Mouse (Mus musculus): ENCODE measurements around the gene Tnfrsf21. TPM values are rescaled to one million over a fixed set of nuclear protein-coding genes. Genes with fewer than 3 reads are reported as not detected.

Gene Tnfrsf21
- polyA plus RNA-seq, 1 experiment, result 26.3 TPM

GRCm38 (mm10) chr17:43074391-43074790 lies 58.0 kb downstream of the Tnfrsf21 start:
- H3K27me3 ChIP-seq (ENCODE audit: control insufficient read depth, insufficient read depth, low read length), result no peaks in the 10 kb centered on the region
- DNase-seq (ENCODE audit: low read depth in 1 of 2, low spot score in 2 of 2), result no peak
- TF ChIP-seq CTCF (IDR thresholded peaks at IDR 0.05; ENCODE audit: extremely low read depth, insufficient read depth, insufficient read length, insufficient replicate concordance) (no peak), POLR2A (IDR thresholded peaks at IDR 0.05; ENCODE audit: low read depth, low read length) (no peak)
- no peak overlapping the region for H3K27ac ChIP-seq (ENCODE audit: insufficient read depth, low read length)
- H3K4me3 ChIP-seq (ENCODE audit: extremely low read depth, insufficient read depth, insufficient read length), result no peak overlapping the region
- no peaks in the 10 kb centered on the region for H3K36me3 ChIP-seq (ENCODE audit: control insufficient read depth, insufficient read depth, low read length)
- WGBS, result 92% methylated on average over 5 of the region's 5 CpGs
- H3K4me1 ChIP-seq (ENCODE audit: control insufficient read depth, insufficient read depth, insufficient read length), result no peaks in the 10 kb centered on the region

GRCm38 (mm10) chr17:43075100-43075499 lies 58.7 kb downstream of the Tnfrsf21 start:
- TF ChIP-seq CTCF (IDR thresholded peaks at IDR 0.05; ENCODE audit: extremely low read depth, insufficient read depth, insufficient read length, insufficient replicate concordance) (no peak), POLR2A (IDR thresholded peaks at IDR 0.05; ENCODE audit: low read depth, low read length) (no peak)
- H3K27me3 ChIP-seq (ENCODE audit: control insufficient read depth, insufficient read depth, low read length), result no peaks in the 10 kb centered on the region
- no peak overlapping the region for H3K4me3 ChIP-seq (ENCODE audit: extremely low read depth, insufficient read depth, insufficient read length)
- 93% methylated on average over 8 of the region's 8 CpGs for WGBS
- no peak overlapping the region for H3K27ac ChIP-seq (ENCODE audit: insufficient read depth, low read length)
- no peak for DNase-seq (ENCODE audit: low read depth in 1 of 2, low spot score in 2 of 2)
- H3K4me1 ChIP-seq (ENCODE audit: control insufficient read depth, insufficient read depth, insufficient read length), result no peaks in the 10 kb centered on the region
- H3K36me3 ChIP-seq (ENCODE audit: control insufficient read depth, insufficient read depth, low read length), result no peaks in the 10 kb centered on the region

- no peak for DNase-seq (ENCODE audit: low read depth in 1 of 2, low spot score in 2 of 2)
- Histone ChIP-seq H3K27ac (ENCODE audit: insufficient read depth, low read length) (no peak overlapping the region), H3K4me1 (ENCODE audit: control insufficient read depth, insufficient read depth, insufficient read length) (no peaks in the 10 kb centered on the region), H3K27me3 (ENCODE audit: control insufficient read depth, insufficient read depth, low read length) (no peaks in the 10 kb centered on the region), H3K4me3 (ENCODE audit: extremely low read depth, insufficient read depth, insufficient read length) (no peak overlapping the region), H3K36me3 (ENCODE audit: control insufficient read depth, insufficient read depth, low read length) (no peaks in the 10 kb centered on the region)
- TF ChIP-seq POLR2A (IDR thresholded peaks at IDR 0.05; ENCODE audit: low read depth, low read length) (no peak), CTCF (IDR thresholded peaks at IDR 0.05; ENCODE audit: extremely low read depth, insufficient read depth, insufficient read length, insufficient replicate concordance) (no peak)
- WGBS, result 60% methylated on average over 8 of the region's 8 CpGs
These were observed 59.6 kb downstream of the Tnfrsf21 start for GRCm38 (mm10) chr17:43075937-43076336.

GRCm38 (mm10) chr17:43076801-43077493 lies 60.6 kb downstream of the Tnfrsf21 start:
- Histone ChIP-seq H3K4me3 (ENCODE audit: extremely low read depth, insufficient read depth, insufficient read length) (no peak overlapping the region), H3K4me1 (ENCODE audit: control insufficient read depth, insufficient read depth, insufficient read length) (no peaks in the 10 kb centered on the region), H3K36me3 (ENCODE audit: control insufficient read depth, insufficient read depth, low read length) (no peaks in the 10 kb centered on the region), H3K27ac (ENCODE audit: insufficient read depth, low read length) (no peak overlapping the region), H3K27me3 (ENCODE audit: control insufficient read depth, insufficient read depth, low read length) (no peaks in the 10 kb centered on the region)
- no peak for TF ChIP-seq CTCF (IDR thresholded peaks at IDR 0.05; ENCODE audit: extremely low read depth, insufficient read depth, insufficient read length, insufficient replicate concordance)
- no peak for TF ChIP-seq POLR2A (IDR thresholded peaks at IDR 0.05; ENCODE audit: low read depth, low read length)
- DNase-seq (ENCODE audit: low read depth in 1 of 2, low spot score in 2 of 2), result no peak
- 66% methylated on average over 18 of the region's 18 CpGs for WGBS

GRCm38 (mm10) chr17:43077540-43077939 lies 61.2 kb downstream of the Tnfrsf21 start:
- H3K27ac ChIP-seq (ENCODE audit: insufficient read depth, low read length), result no peak overlapping the region; the same call in 1 of the 2 replicates
- H3K4me1 ChIP-seq (ENCODE audit: control insufficient read depth, insufficient read depth, insufficient read length), result no peaks in the 10 kb centered on the region
- 59% methylated on average over 4 of the region's 4 CpGs for WGBS
- H3K36me3 ChIP-seq (ENCODE audit: control insufficient read depth, insufficient read depth, low read length), result no peaks in the 10 kb centered on the region
- H3K27me3 ChIP-seq (ENCODE audit: control insufficient read depth, insufficient read depth, low read length), result no peaks in the 10 kb centered on the region
- no peak for TF ChIP-seq CTCF (IDR thresholded peaks at IDR 0.05; ENCODE audit: extremely low read depth, insufficient read depth, insufficient read length, insufficient replicate concordance)
- TF ChIP-seq POLR2A (IDR thresholded peaks at IDR 0.05; ENCODE audit: low read depth, low read length), result no peak
- no peak for DNase-seq (ENCODE audit: low read depth in 1 of 2, low spot score in 2 of 2)
- no peak overlapping the region for H3K4me3 ChIP-seq (ENCODE audit: extremely low read depth, insufficient read depth, insufficient read length)

GRCm38 (mm10) chr17:43081225-43081624 lies 64.9 kb downstream of the Tnfrsf21 start:
- no peak overlapping the region for H3K4me3 ChIP-seq (ENCODE audit: extremely low read depth, insufficient read depth, insufficient read length)
- no peaks in the 10 kb centered on the region for H3K36me3 ChIP-seq (ENCODE audit: control insufficient read depth, insufficient read depth, low read length)
- no peak overlapping the region for H3K27ac ChIP-seq (ENCODE audit: insufficient read depth, low read length)
- H3K27me3 ChIP-seq (ENCODE audit: control insufficient read depth, insufficient read depth, low read length), result no peaks in the 10 kb centered on the region
- H3K4me1 ChIP-seq (ENCODE audit: control insufficient read depth, insufficient read depth, insufficient read length), result no peaks in the 10 kb centered on the region
- no peak for DNase-seq (ENCODE audit: low read depth in 1 of 2, low spot score in 2 of 2)
- TF ChIP-seq CTCF (IDR thresholded peaks at IDR 0.05; ENCODE audit: extremely low read depth, insufficient read depth, insufficient read length, insufficient replicate concordance), result no peak
- no peak for TF ChIP-seq POLR2A (IDR thresholded peaks at IDR 0.05; ENCODE audit: low read depth, low read length)
- 89% methylated on average over 5 of the region's 5 CpGs for WGBS

GRCm38 (mm10) chr17:43089496-43089895 lies 73.1 kb downstream of the Tnfrsf21 start:
- Histone ChIP-seq H3K4me1 (ENCODE audit: control insufficient read depth, insufficient read depth, insufficient read length) (no peaks in the 10 kb centered on the region), H3K4me3 (ENCODE audit: extremely low read depth, insufficient read depth, insufficient read length) (no peak overlapping the region), H3K36me3 (ENCODE audit: control insufficient read depth, insufficient read depth, low read length) (no peaks in the 10 kb centered on the region), H3K27me3 (ENCODE audit: control insufficient read depth, insufficient read depth, low read length) (no peaks in the 10 kb centered on the region), H3K27ac (ENCODE audit: insufficient read depth, low read length) (no peak overlapping the region)
- TF ChIP-seq CTCF (IDR thresholded peaks at IDR 0.05; ENCODE audit: extremely low read depth, insufficient read depth, insufficient read length, insufficient replicate concordance) (no peak), POLR2A (IDR thresholded peaks at IDR 0.05; ENCODE audit: low read depth, low read length) (no peak)
- 92% methylated on average over 6 of the region's 6 CpGs for WGBS
- DNase-seq (ENCODE audit: low read depth in 1 of 2, low spot score in 2 of 2), result no peak
